Mouse (Mus musculus) adrenal gland, adult (tissue): Measurements from ENCODE around the gene Zfp12.

Source experiments
- DNase-seq, 2 experiments: peaks; one replicate each; pipeline ENCODE4 v3.0.0; 2022 to 2023; ENCODE audit warnings: low spot score in 1 of 2; ENCODE audit not compliant: inconsistent age in 2 of 2

Zfp12 gene

GRCm38 (mm10) chr5:143265409-143265808 lies 30.4 kb downstream of the Zfp12 start:
- DNase-seq: no peak

GRCm38 (mm10) chr5:143266794-143267193 lies 31.8 kb downstream of the Zfp12 start:
- no peak for DNase-seq

- no peak for DNase-seq
Observed at GRCm38 (mm10) chr5:143268985-143269362, 34.0 kb downstream of the Zfp12 start.

GRCm38 (mm10) chr5:143269363-143270150 lies 34.6 kb downstream of the Zfp12 start, which contains the start of gene Zfp316:
TSS of gene Zfp316 (minus strand) at chr5:143270022.
- DNase-seq: peak; percentile 79 to 89

DNA sequence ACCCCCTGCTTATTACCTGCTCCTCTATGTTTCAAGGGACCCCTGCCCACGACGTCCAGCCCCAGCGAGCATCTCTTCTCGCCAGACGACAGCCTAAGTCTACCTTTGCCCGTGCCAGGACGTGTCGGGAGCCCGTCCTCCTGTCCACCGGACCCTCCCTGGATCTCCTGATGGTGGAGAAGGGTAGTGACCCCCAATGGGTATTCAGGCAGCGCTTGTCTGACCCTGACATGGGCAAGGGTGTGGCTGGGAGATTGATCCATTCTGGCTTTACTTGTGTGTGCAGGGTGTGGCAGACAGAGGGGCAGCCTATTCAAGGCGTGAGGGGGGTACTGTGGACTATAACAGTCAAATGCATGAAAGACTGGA lies 35.2 kb downstream of the Zfp12 start:
- DNase-seq: no peak

GRCm38 (mm10) chr5:143271642-143272041 lies 36.7 kb downstream of the Zfp12 start:
- DNase-seq: peak; percentile 43 to 55

- no peak for DNase-seq
Observed at GRCm38 (mm10) chr5:143272108-143272507, 37.1 kb downstream of the Zfp12 start.

DNA sequence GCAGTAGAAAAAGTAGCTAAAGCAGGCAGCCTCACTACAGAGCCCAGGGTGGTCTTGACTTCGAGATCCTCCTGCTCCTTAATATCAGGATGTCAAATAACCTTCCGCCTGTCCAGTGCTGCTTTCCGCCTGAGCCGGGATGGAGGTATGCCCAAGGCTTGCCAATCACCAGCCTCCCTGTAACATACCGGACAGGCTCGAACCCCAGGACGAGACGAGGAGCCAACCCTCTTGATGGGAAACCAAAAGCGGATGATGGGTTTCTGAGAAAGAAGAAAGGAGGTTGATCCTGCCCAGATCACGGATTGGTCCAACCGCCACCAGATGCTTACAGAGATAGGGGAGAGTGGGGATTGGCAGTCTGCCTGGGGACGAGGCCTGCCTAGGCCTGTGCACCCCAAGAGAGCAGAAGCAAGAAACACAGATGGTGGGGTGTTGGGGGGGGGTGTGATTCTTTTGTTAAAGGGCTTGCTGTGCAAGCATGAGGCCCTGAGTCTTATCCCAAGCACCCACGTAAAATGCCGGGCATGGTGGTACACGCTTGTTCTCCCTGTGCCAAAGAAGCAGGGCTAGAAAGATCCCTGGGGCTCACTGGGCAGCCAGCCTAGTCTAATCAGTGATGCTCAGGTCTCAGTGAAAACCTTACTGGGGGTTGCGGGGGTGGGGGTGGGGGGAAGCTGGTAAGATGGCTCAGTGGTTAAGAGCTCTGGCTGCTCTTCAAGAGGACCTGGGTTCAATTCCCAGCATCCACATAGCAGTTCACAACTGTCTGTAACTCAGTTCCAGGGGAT lies 37.8 kb downstream of the Zfp12 start:
- no peak for DNase-seq

- no peak for DNase-seq
Observed at GRCm38 (mm10) chr5:143275761-143276160, 40.8 kb downstream of the Zfp12 start.

GRCm38 (mm10) chr5:143279247-143279646 lies 44.3 kb downstream of the Zfp12 start:
- DNase-seq: no peak

DNA sequence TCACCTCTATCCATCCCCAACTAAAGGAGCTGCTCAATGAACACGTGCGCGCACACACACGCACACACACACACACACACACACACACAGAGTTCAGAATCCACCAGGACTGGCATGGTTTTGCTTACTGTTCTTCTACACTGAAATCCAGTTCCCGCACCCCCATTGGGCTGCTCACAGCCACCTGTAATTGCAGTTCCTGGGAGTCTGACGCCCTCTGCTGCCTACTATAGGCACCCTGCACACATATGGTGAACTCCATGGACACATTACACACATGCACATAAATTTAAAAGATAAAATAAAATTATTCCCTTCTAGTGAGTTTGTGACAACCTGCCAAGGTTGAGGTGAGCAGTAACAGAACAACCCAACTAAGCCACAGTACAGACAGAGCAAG lies 49.8 kb downstream of the Zfp12 start:
- no peak for DNase-seq

DNA sequence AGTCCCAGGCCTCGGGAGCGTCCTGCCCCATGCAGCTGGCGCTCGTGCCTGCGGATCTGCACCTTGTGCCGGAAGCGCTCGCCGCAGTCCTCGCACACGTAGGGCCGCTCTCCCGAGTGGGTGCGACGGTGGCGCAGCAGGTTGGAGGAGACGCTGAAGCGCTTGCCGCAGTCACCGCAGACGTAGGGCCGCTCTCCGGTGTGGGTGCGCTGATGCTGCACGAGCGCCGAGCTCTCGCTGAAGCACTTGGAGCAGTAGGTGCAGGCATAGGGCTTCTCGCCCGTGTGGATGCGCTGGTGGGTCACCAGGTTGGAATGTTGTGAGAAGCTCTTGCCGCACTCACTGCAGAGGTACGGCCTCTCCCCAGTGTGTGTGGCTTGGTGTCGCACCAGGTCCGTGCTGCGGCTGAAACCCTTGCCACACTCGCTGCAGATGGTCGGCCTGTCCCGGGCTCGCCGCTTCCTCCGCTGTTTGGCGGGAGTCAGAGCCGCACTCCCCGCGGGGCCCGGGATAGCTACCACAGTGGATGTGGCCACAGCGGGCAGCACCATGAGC lies 52.9 kb downstream of the Zfp12 start:
- DNase-seq: peak in 1 of 2 experiments; percentile 44

- no peak for DNase-seq
Observed at GRCm38 (mm10) chr5:143288378-143288911, 53.5 kb downstream of the Zfp12 start.

- no peak for DNase-seq
Observed at GRCm38 (mm10) chr5:143289299-143289698, 54.3 kb downstream of the Zfp12 start.

GRCm38 (mm10) chr5:143292879-143293278 lies 57.9 kb downstream of the Zfp12 start:
- no peak for DNase-seq

DNA sequence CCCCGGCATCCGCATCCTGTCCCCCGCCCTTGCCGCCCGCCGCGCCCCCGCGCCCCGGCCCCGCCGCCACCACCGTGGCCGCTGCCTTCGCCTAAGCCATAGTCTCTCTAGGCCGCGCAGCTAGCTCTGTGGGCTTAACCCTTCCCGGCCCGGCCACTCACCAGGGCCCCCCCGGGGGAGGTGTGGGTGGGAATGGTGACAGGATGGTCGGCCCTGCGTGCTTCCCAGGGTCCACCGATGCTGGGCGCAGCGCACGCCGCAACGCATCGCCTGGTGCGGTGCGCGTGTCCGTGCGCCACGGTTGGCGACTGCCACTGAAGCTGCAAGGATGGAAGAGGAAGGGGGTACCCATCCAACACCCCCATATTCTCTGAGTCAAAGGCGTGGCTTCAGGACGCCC lies 58.4 kb downstream of the Zfp12 start, which contains the start of gene Zfp853:
TSS of gene Zfp853 (minus strand) at position 220 of the 400 bp plus-strand sequence.
- DNase-seq: no peak

DNA sequence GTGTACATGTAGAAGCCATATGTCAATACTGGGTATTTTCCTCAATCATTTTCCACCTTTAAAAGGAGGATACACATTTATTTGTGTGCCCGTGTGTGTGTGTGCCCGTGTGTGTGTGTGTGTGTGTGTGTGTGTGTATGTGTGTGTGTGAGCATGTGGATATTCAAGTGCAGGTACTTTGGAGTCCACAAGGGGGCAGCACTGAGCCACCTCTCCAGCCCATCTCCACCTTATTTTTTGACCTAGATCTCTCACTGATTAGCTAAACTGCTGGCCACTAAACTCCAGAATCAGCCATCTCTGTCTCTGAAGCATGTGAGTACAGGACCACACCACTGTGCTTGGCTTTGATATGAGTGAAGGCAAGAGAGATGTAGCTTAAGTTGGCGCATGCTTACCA lies 59.9 kb downstream of the Zfp12 start:
- no peak for DNase-seq

- DNase-seq: no peak
Observed at GRCm38 (mm10) chr5:143295330-143295729, 60.4 kb downstream of the Zfp12 start.

DNA sequence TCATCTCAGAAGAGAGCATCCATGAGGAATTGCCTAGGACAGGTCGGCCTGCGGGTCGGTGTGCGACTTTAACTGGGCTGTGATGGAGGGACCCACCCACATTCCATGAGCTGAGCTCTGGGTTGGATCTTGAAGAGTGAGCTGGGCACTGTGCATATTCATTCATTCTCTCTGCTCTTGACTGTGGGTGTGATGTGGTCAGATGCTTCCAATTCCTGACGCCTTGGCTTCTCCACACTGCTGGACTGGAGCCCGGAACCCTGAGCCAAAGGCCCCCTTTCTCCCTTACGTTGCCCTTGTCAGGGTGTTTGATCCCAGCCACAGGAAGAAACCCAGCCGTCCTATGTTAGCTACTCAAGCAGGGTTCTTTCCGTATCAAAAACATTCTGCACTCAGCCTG lies 63.0 kb downstream of the Zfp12 start:
- no peak for DNase-seq

DNA sequence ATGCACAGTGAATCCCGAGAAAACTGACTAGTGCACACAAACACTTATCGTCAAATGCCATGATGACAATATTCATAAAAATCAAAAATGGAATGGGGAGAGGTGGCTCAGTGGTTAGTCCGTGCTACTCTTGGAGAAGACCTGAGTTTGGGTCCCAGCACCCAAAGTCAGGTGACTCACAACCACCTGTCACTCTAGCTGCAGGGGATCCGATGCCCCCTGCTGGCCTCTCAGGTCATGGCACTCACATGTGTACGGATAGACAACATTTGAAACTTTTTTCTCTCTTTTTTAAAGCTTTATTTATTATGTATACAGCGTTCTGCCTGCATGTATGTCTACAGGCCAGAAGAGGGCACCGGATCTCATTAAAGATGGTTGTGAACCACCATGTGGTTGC lies 63.4 kb downstream of the Zfp12 start:
- no peak for DNase-seq
